Mouse (Mus musculus) kidney, adult 11 months (tissue): ENCODE results near the gene Tmem42.

Experiments
- DNase-seq: peaks from one replicate; pipeline ENCODE4 v3.0.0; 2022

Gene Tmem42

GRCm38 (mm10) chr9:123020995-123021631 is at the start of gene Tmem42:
Gene Tmem42, plus strand, starts transcription at chr9:123021326.
- DNase-seq, result peak; percentile 90

- no peak for DNase-seq
Measured at GRCm38 (mm10) chr9:122998406-122999192, 22.5 kb upstream of the Tmem42 start.

DNA sequence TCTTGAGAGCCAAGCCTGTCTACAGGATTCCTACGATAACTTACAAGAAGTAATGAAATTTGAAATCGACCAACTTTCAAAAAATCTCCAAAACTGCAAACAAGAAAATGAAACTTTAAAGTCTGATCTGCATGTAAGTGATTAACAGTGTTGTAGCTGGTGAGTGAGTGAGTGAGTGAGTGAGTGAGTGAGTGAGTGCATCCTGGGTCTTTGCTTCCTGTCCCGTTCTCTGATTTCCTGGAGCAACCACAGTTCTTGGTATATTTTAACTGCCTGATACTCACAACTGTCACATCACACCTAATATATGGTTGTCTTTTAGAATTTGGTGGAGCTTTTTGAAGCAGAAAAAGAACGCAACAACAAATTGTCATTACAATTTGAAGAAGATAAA is 21.9 kb upstream of the Tmem42 start:
- DNase-seq, result no peak

GRCm38 (mm10) chr9:123004718-123005117 is 16.4 kb upstream of the Tmem42 start:
- no peak for DNase-seq

- DNase-seq, result no peak
Measured at GRCm38 (mm10) chr9:123006071-123006470, 15.1 kb upstream of the Tmem42 start.

DNA sequence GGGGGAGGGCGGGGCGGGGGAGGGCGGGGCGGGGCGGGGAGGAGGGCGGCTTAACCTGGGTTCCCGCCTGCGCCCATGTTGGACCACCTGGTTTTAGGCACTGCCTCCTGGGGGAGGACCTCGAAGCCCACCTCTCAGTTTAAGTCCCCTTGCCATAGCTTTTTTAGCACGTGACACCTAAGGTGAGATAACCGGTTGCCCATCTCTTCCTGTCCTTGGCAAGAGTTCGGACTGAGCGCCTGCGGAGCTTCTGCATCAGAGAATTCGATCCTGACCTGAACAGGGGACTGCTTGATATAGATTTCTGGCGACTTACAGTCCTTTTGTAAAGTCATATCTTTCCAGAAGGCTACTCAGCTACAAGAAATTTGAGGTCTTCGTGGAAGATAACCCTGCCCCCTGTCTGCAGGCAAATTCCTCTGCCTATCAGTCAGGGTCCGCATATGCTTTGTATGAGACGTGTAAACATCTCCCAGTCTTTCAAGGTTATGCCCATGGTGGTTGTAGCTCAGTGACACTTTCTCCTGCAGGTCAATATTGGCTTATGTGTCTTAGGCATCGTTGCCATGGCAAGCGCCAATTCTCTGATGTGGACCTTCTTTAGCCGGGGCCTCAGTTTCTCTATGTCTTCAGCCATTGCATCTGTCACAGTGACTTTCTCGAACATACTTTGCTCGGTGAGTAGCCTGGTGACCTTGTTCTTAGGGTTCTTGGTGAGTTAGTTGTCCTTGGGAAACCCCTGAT is 682 bp downstream of the Tmem42 start:
- DNase-seq, result peak; percentile 34

GRCm38 (mm10) chr9:123024201-123024600 is 3.1 kb downstream of the Tmem42 start:
- DNase-seq, result no peak

DNA sequence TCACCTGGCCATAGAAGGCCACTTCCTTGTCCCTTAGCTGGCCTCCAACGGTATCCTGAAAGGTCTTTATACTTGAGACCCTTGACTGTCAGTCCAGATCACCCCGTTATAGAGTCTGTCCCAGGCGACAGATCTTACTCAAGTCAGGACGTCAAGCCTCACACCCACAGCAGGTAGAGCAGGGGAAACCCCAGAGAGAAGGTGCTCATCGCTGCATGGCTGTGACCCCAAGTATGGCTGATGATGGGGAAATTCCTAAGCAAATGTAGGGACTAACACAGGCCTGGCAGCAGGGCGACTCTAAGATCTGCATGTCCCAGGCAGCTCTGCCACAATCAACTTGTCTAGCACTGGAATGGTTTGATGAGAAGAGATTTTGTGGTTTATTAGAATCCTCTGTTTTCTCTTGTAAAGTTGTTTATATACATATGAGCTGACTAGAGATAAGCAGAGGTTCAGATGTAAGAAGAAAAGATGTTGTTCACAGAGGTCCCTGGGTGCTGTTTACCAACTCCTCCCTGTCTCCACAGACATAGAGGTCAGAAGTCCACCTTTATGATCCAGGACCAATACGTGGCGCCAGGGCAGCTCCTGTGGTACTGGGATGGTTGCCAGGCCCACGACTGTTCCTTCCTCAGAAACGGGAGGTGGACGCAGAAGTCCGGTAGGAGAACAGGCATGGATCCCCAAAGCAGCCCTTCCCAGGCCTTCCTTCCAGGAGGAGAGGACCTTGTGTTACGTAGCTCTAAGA is 10.5 kb downstream of the Tmem42 start:
- DNase-seq, result no peak

DNA sequence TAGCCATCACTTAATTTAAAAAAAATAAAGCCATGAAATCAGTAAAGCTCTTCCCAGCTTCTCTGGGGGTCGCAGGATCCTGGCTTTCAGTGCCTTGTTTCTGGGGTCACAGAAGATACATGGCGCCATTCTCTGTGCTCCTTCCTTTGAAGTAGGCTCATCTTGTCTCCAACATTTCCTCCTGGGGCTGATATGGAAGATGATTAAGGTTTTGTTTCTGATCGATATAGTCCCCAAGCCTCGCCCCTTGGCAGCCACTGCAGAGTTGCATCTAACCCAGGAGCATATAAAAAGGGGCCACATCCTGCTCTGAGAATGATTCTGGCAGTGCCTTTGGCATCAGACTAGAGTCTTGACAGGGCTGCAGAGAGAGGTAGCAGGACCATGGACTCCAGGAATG is 13.3 kb downstream of the Tmem42 start, which contains the start of gene Tgm4:
Tgm4 (plus strand) TSS at position 301 of the 400 bp plus-strand sequence.
- DNase-seq, result no peak

DNA sequence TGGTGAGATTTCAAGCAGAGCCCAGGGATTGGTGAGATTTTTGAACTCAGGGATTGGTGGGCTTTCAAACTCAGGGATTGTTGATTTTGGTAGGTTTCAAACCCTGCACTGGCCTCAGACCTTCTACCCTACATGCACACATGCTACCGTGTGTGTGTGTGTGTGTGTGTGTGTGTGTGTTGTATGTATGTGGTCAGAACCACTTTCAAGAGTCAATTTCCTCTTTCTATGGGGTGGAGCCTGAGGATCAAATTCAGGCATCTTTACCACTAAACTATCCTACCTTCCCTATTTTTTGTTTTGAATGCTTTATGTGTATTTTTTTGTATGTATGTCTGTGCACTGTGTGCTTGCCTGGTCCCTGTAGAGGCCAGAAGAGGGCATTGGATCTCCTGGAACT is 26.5 kb downstream of the Tmem42 start:
- no peak for DNase-seq

GRCm38 (mm10) chr9:123058724-123059292 is 37.7 kb downstream of the Tmem42 start:
- no peak for DNase-seq

DNA sequence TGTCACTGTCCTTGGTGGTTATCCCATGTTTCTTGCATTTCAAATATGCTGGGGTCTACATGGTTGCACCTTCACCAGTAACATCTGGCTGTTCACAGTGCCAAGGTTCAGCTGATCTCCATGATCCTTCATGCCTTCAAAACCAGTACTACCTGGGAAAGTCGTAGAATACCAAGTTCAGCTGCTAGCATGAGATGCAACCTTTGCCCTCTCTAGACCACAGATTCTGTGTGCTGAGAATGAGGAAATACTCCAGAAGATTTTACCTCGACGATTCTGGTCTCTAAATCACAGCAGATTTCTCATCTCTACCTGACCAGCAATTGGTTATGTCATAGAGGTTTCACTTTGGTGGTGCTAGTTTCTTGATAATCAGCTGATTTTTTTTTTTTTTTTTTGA is 39.0 kb downstream of the Tmem42 start:
- no peak for DNase-seq
